Mouse (Mus musculus): ENCODE measurements around the gene Slc29a1.

Gene Slc29a1

GRCm38 (mm10) chr17:45569999-45570398 lies 29.4 kb downstream of the Slc29a1 start:
- no peak for DNase-seq (ENCODE audit: low spot score in 2 of 2)

GRCm38 (mm10) chr17:45568990-45569389 lies 30.4 kb downstream of the Slc29a1 start:
- DNase-seq (ENCODE audit: low spot score in 2 of 2), result no peak

GRCm38 (mm10) chr17:45567162-45567601 lies 32.2 kb downstream of the Slc29a1 start:
- DNase-seq (ENCODE audit: low spot score in 2 of 2), result no peak

- no peak for DNase-seq (ENCODE audit: low spot score in 2 of 2)
These were observed 32.8 kb downstream of the Slc29a1 start for GRCm38 (mm10) chr17:45566360-45567161.

- DNase-seq (ENCODE audit: low spot score in 2 of 2), result no peak
These were observed 33.4 kb downstream of the Slc29a1 start for GRCm38 (mm10) chr17:45566031-45566359.

GRCm38 (mm10) chr17:45565103-45565502 lies 34.3 kb downstream of the Slc29a1 start:
- DNase-seq (ENCODE audit: low spot score in 2 of 2), result no peak

- no peak for DNase-seq (ENCODE audit: low spot score in 2 of 2)
These were observed 34.8 kb downstream of the Slc29a1 start for GRCm38 (mm10) chr17:45564531-45565084.

- peak; percentile 83 to 90 for DNase-seq (ENCODE audit: low spot score in 2 of 2)
These were observed 35.5 kb downstream of the Slc29a1 start, which contains the start of gene Slc35b2 for GRCm38 (mm10) chr17:45563655-45564530. Gene Slc35b2, plus strand, starts transcription at chr17:45563874.

GRCm38 (mm10) chr17:45563216-45563615 lies 36.2 kb downstream of the Slc29a1 start:
- DNase-seq (ENCODE audit: low spot score in 2 of 2), result no peak

GRCm38 (mm10) chr17:45559732-45560525 lies 39.5 kb downstream of the Slc29a1 start:
- DNase-seq (ENCODE audit: low spot score in 2 of 2), result no peak

GRCm38 (mm10) chr17:45557998-45558862 lies 41.2 kb downstream of the Slc29a1 start:
- peak in 1 of 2 experiments; percentile 38 for DNase-seq (ENCODE audit: low spot score in 2 of 2)

- peak in 1 of 2 experiments; percentile 45 for DNase-seq (ENCODE audit: low spot score in 2 of 2)
These were observed 42.1 kb downstream of the Slc29a1 start for GRCm38 (mm10) chr17:45557246-45557824.

GRCm38 (mm10) chr17:45556514-45557245 lies 42.7 kb downstream of the Slc29a1 start:
- DNase-seq (ENCODE audit: low spot score in 2 of 2), result no peak

GRCm38 (mm10) chr17:45556107-45556489 lies 43.3 kb downstream of the Slc29a1 start:
- DNase-seq (ENCODE audit: low spot score in 2 of 2), result no peak

- peak; percentile 95 to 98 for DNase-seq (ENCODE audit: low spot score in 2 of 2)
These were observed 43.8 kb downstream of the Slc29a1 start, which contains the start of gene Nfkbie for GRCm38 (mm10) chr17:45555452-45556106. Gene Nfkbie, plus strand, starts transcription at chr17:45555703.

GRCm38 (mm10) chr17:45554420-45554819 lies 45.0 kb downstream of the Slc29a1 start:
- DNase-seq (ENCODE audit: low spot score in 2 of 2), result no peak

GRCm38 (mm10) chr17:45553065-45553464 lies 46.3 kb downstream of the Slc29a1 start:
- no peak for DNase-seq (ENCODE audit: low spot score in 2 of 2)

GRCm38 (mm10) chr17:45551816-45552451 lies 47.5 kb downstream of the Slc29a1 start:
- DNase-seq (ENCODE audit: low spot score in 2 of 2), result peak; percentile 74 to 84
